Mouse (Mus musculus) 3T3-L1 (cell line): ENCODE measurements around the gene Acox1.

ENCODE experiments used
- DNase-seq: peaks from one replicate; pipeline ENCODE4 v3.0.0-alpha.2; 2015; ENCODE audit warnings: low read depth, low spot score

Gene Acox1

GRCm38 (mm10) chr11:116130488-116131205 lies 68.2 kb downstream of the Acox1 start, which contains the start of gene Trim65:
Gene Trim65, minus strand, starts transcription at chr11:116131128.
- peak; percentile 83 for DNase-seq

GRCm38 (mm10) chr11:116129993-116130487 lies 68.8 kb downstream of the Acox1 start:
- peak; percentile 43 for DNase-seq

- no peak for DNase-seq
These were observed 69.6 kb downstream of the Acox1 start for GRCm38 (mm10) chr11:116129091-116129790.

- no peak for DNase-seq
These were observed 70.9 kb downstream of the Acox1 start for GRCm38 (mm10) chr11:116127986-116128385.

GRCm38 (mm10) chr11:116127156-116127980 lies 71.5 kb downstream of the Acox1 start, which contains the start of gene Trim47:
Gene Trim47, minus strand, starts transcription at chr11:116127210.
- DNase-seq: no peak

GRCm38 (mm10) chr11:116126261-116126660 lies 72.6 kb downstream of the Acox1 start:
- no peak for DNase-seq
